Mouse (Mus musculus) limb, embryonic 14.5 days (tissue): Measurements from ENCODE around the gene Ddc. TPM values are rescaled to one million over a fixed set of nuclear protein-coding genes. Genes with fewer than 3 reads are reported as not detected.

Experiments
- ATAC-seq: fragments of 200-750 bp; cut with Nextera tagmentation; 2 replicates; pipeline ENCODE4 v1.8.0; 2017; ENCODE audit warnings: low read depth, moderate number of reproducible peaks, moderate TSS enrichment; ENCODE audit not compliant: low FRiP score
- DNase-seq: peaks from one replicate; pipeline ENCODE4 v3.0.0-alpha.2; 2015; ENCODE audit warnings: low spot score
- H3K27ac ChIP-seq: fragments of 300-500 bp; sonication (generic); replicated peaks from 2 replicates; pipeline ENCODE4 v1.5.1; 2014; ENCODE audit warnings: low read depth, mild to moderate bottlenecking, low read length, moderate library complexity, mixed read lengths
- H3K27me3 ChIP-seq: fragments of 300-500 bp; sonication (generic); 2 replicates; pipeline ENCODE4 v1.6.1; 2014; ENCODE audit warnings: low read length, mixed read lengths; ENCODE audit not compliant: control insufficient read depth, insufficient read depth
- H3K36me3 ChIP-seq: fragments of 300-500 bp; sonication (generic); 2 replicates; pipeline ENCODE4 v1.6.1; 2014; ENCODE audit warnings: mild to moderate bottlenecking, low read length, moderate library complexity, mixed read lengths; ENCODE audit not compliant: control insufficient read depth, insufficient read depth
- H3K4me1 ChIP-seq: fragments of 300-500 bp; sonication (generic); 2 replicates; pipeline ENCODE4 v1.6.1; 2014; ENCODE audit warnings: antibody characterized with exemption, low read length, mixed read lengths; ENCODE audit not compliant: control insufficient read depth, insufficient read depth
- H3K4me2 ChIP-seq: fragments of 300-500 bp; sonication (generic); replicated peaks from 2 replicates; pipeline ENCODE4 v1.6.1; 2014; ENCODE audit warnings: low read depth, mild to moderate bottlenecking, low read length, moderate library complexity; ENCODE audit not compliant: severe bottlenecking
- H3K4me3 ChIP-seq: fragments of 300-500 bp; sonication (generic); replicated peaks from 2 replicates; pipeline ENCODE4 v1.5.1; 2014; ENCODE audit warnings: low read length
- H3K9ac ChIP-seq: fragments of 300-500 bp; sonication (generic); 2 replicates; pipeline ENCODE4 v1.6.1; 2014; ENCODE audit warnings: mild to moderate bottlenecking, low read depth, low read length, moderate library complexity; ENCODE audit not compliant: severe bottlenecking
- H3K9me3 ChIP-seq: fragments of 300-500 bp; sonication (generic); 2 replicates; pipeline ENCODE4 v1.6.1; 2016; ENCODE audit warnings: low read length; ENCODE audit not compliant: control insufficient read depth
- POLR2A ChIP-seq: fragments of 200-500 bp; IDR thresholded peaks from 2 replicates; pipeline ENCODE4 v1.8.0; 2012; ENCODE audit warnings: inconsistent platforms, mild to moderate bottlenecking, moderate library complexity, borderline replicate concordance; ENCODE audit not compliant: insufficient read depth, insufficient read length; ENCODE audit errors: extremely low read depth
- WGBS: fragments of 180-500 bp; shearing (Covaris S2); extraction: QIAGEN DNeasy Blood & Tissue Kit; methylation state at CpG from one replicate; pipeline ENCODE4 v1.1.7; 2014; 5-methylcytosine and 5-hydroxymethylcytosine counted together
- polyA plus RNA-seq, 2 experiments: library from polyadenylated mRNA; depleted of rRNA in 1 of 2; stranded (reverse) in 1 of 2; unstranded in 1 of 2; fragments of >200 nt; fragmentation: Nextera tagmentation in 1 of 2; extraction: Ambion mirVana in 1 of 2; gene quantifications; 2 replicates each; pipeline versions ENCODE4 v1.2.1 to v1.2.3; 2012 to 2014

The Ddc gene
- polyA plus RNA-seq, 2 experiments: 12.6 to 20.7 TPM

DNA sequence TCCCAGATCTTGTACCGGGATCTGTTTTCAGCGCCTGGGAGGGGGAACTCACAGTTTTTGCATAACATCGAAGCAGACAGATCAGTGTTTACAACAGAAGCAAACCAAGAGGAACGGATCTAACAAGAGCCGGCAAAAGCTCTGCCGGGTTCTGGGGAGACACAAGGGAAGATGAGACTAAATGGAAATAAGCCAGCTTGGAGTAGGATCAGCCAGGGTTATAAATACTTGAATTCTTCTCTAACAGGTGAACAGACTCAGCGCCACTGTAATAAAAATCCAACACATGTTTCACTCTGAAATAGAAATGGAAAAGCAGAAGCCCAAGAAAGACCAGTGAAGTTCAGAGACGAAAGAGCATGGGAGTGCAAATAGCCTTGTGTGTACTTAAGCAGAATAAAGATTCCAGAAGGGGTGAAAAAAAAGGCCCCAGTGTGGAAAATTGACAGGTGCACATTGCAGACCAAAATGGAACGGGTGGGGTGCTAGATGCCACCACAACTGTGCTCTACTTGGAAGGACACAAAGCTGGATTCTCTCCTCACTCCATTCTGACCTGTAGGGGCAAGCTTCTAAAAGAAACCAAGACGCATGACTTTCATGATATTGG lies 4.8 kb downstream of the Ddc start:
- H3K4me2 ChIP-seq: no peak overlapping the region
- no peak overlapping the region for H3K27ac ChIP-seq
- no peak overlapping the region for H3K4me3 ChIP-seq
- TF ChIP-seq POLR2A: no peak
- WGBS: 45% methylated on average over 10 of the region's 10 CpGs
- H3K9me3 ChIP-seq: no peaks in the 10 kb centered on the region
- ATAC-seq (peak; percentile 83), DNase-seq (peak; percentile 47)
- no peaks in the 10 kb centered on the region for H3K36me3 ChIP-seq
- no peaks in the 10 kb centered on the region for H3K27me3 ChIP-seq
- no peak overlapping the region for H3K9ac ChIP-seq
- H3K4me1 ChIP-seq: no peaks in the 10 kb centered on the region

DNA sequence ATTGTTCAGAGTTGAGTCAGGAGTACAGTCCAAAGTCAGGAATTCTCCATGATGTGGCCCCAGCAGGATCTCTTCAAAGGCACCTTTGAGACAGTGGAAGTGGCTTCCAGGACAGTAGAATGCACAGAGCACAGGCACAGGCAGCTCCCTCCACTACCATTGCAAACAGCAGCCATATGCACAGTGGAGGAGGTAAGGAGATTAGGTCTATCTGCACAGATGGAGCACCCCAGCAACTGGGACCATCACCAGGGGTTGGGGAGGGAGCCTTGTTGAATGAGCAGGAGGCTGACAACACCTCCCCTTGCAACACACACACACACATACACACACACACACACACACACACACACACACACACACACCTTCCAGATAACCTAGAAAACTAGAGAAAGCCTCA lies 6.1 kb downstream of the Ddc start:
- no peak for ATAC-seq

DNA sequence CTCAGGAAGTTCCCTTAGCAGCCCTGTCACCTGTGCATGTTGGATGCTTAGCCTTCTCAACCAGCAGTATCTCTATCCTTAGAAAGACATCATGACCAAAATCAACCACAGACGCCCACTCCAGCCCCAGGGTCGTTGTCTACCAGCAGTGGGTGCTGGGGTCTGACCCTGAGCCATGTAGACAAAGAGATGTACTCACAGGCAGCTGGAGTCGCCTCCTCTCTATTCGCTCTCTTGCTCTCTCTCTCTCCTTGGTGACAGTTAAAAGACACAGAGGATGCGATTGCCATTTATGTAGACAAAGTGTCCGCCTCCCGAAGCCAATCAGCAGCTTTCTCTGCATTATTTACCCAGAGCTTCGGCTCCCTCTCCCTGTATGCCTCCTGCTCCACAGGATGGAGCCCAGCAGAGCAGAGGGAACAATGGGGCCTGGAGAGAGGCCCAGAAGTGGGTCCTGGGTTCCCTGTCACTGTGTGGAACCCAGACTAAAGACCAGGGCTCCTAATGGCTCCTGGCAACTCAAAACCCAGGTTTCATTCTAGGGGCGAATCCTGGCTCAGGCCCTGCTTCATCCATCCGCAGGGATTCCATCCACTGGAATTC lies 7.7 kb downstream of the Ddc start:
- Histone ChIP-seq H3K36me3 (no peaks in the 10 kb centered on the region), H3K9me3 (no peaks in the 10 kb centered on the region), H3K9ac (no peak overlapping the region), H3K27me3 (no peaks in the 10 kb centered on the region), H3K4me3 (no peak overlapping the region), H3K4me2 (no peak overlapping the region), H3K27ac (no peak overlapping the region), H3K4me1 (peaks cover 15% of the 10 kb centered on the region)
- 83% methylated on average over 10 of the region's 10 CpGs for WGBS
- DNase-seq: no peak
- no peak for TF ChIP-seq POLR2A
- ATAC-seq: no peak

More for the DNA sequence above, 6.1 kb downstream of the Ddc start:
- 0 out of 2 replicates have a peak, but pooled peaks cover 2% of the 10 kb centered on the region for H3K4me1 ChIP-seq
- H3K36me3 ChIP-seq: no peaks in the 10 kb centered on the region
- H3K27ac ChIP-seq: no peak overlapping the region
- no peak for TF ChIP-seq POLR2A
- no peak for DNase-seq
- H3K4me2 ChIP-seq: no peak overlapping the region
- no peaks in the 10 kb centered on the region for H3K27me3 ChIP-seq
- H3K9ac ChIP-seq: no peak overlapping the region
- H3K9me3 ChIP-seq: no peaks in the 10 kb centered on the region
- no peak overlapping the region for H3K4me3 ChIP-seq

DNA sequence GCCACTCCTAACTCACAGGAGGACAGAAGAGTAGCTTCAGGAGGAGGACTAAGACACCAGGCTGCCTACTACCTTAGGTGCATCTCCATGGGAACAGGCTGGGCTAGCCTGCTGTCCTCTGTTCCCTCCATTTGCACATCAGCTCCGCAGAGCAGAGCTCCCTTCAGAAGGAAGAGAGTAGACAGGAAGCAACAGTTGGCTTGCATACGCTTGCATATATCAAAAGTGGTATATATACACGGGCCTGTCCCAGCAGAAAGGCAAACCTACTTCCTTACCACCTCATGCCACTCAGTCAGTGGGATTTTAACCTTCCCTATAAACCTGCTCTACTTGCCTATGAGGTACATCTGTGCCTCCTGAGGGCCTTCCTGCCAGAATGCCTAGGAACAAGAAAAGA lies 9.2 kb downstream of the Ddc start:
- H3K9ac ChIP-seq: no peak overlapping the region
- H3K4me3 ChIP-seq: no peak overlapping the region
- H3K27me3 ChIP-seq: no peaks in the 10 kb centered on the region
- no peak overlapping the region for H3K4me2 ChIP-seq
- no peak for ATAC-seq
- no peak overlapping the region for H3K27ac ChIP-seq
- DNase-seq: no peak
- no peak for TF ChIP-seq POLR2A
- H3K36me3 ChIP-seq: no peaks in the 10 kb centered on the region
- peaks cover 17% of the 10 kb centered on the region for H3K4me1 ChIP-seq
- no peaks in the 10 kb centered on the region for H3K9me3 ChIP-seq
- WGBS: 63% methylated on average over 3 of the region's 3 CpGs

DNA sequence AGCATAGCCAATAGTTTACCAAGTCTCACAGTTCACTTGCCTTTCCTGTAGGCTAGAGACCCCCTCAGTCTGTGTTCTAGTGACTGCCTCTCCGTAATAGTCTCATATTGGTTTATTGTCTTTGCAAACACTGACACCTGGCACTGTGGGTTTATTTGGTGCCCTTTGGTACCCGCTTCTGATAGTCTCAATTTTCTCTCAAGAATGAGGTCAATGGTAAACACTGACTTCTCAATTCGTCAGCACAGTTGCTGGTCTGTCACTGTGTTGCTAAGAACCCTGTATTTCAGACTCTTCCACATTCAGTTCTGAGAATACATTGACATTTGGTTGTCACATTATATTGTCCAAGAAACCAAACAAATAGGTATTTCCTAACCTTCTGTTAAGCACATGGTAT lies 9.9 kb downstream of the Ddc start:
- Histone ChIP-seq H3K4me1 (peaks cover 17% of the 10 kb centered on the region), H3K36me3 (no peaks in the 10 kb centered on the region), H3K9me3 (no peaks in the 10 kb centered on the region), H3K27me3 (no peaks in the 10 kb centered on the region), H3K27ac (no peak overlapping the region), H3K9ac (no peak overlapping the region), H3K4me2 (no peak overlapping the region), H3K4me3 (no peak overlapping the region)
- 78% methylated on average over 3 of the region's 3 CpGs for WGBS
- DNase-seq (no peak), ATAC-seq (no peak)
- no peak for TF ChIP-seq POLR2A
